Mouse (Mus musculus): ENCODE measurements around the gene Spz1.
"Not testable (repeated sequence)": the region's sequence is repeated elsewhere in the genome, so short reads cannot be mapped to it uniquely, and the experiment has no call there.

Gene Spz1

DNA sequence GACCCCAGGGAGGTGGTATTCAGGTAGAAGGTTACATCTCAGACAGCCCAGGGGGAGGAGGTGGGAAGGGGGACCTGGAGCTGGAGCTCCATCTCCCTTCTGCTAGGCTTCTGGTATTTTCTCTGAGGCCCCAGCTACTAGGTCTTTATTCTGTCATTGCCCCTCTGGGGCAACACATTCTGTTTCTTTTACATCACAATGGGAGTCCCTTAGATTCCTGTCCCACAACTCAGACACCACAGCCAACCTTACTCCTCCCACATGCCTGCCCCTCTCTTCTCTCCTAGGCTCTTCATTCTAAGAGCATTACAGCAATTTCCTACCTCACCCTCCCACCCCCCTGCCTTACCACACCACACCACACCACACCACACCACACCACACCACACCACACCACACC lies at the start of gene Spz1:
TSS of gene Spz1 (minus strand) at position 101 of the 400 bp plus-strand sequence.
- no peak for DNase-seq

DNA sequence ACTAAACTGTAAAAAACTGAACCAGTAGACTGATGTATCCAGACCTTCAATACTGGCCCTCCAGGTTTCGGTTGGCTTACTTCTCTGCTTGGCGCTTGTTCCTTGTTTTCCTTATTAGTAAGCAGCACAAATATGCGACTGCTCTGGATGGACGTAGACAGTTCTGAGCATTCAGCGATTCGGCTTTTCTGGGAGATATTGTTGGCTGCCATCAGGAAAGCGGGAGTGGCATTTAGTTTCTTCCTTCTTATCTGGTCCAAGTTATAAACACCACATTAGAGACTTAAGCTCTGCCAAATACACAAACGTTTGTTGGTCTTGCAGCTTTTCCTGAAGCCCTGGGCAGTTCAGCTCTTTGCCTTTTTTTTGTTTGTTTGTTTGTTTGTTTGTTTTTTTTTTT lies 40.5 kb upstream of the Spz1 start:
- no peak for DNase-seq

- no peak for DNase-seq
Measured at GRCm38 (mm10) chr13:92615201-92615600, 39.2 kb upstream of the Spz1 start.

GRCm38 (mm10) chr13:92613094-92613493 lies 37.1 kb upstream of the Spz1 start:
- no peak for DNase-seq

GRCm38 (mm10) chr13:92611917-92612316 lies 35.9 kb upstream of the Spz1 start:
- DNase-seq, result no peak

- no peak for DNase-seq
Measured at GRCm38 (mm10) chr13:92611254-92611784, 35.3 kb upstream of the Spz1 start.

DNA sequence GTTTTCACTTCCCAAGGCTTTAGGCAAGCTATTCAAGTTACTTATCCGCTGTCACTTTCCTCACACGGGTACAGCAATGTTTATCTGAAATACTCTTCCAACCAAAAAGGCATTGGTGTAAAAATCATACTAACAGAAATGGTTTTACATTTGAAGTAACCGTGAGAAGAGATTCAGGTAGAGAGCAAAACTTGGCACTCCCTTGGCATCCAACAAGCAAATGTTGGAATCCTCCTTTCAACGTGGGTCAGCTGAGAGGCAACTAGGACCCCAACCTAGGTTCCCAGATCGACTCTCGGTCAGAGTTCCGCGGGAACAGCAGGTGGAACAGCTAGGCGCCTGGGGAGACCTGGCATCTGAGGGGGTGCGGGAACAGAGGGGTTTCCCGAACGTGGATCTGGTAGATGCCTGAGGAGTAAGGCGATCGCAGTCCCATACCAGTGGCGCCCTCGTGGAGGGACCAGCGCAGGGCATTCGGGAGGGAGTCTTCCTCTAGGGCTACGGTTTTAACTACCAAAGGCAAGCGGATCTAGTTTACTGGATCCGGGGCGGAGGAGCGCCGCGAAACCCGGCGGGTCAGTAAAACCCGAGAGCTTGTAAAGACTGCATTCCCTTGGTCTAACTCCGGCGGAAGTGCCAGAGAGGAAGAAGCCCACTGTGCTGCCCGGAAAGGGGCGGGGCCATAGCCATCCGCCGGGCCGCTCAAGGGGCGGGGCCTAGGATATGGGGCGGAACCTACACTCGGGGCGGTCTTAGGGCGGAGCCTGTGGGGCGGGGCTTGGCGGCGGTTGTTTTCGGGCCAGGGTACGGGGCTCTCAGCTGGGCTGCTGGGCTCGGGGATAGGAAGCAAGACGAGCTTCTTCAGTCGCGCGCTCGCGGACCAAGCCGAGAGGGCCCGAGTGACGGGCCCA lies 34.6 kb upstream of the Spz1 start, which contains the start of gene Serinc5:
TSS of gene Serinc5 (plus strand) at position 781 of the 911 bp plus-strand sequence.
- peak; percentile 98 to 99 for DNase-seq

- DNase-seq, result peak; percentile 69 to 79
Measured at GRCm38 (mm10) chr13:92609486-92610310, 33.7 kb upstream of the Spz1 start.

- not testable (repeated sequence) for DNase-seq
Measured at GRCm38 (mm10) chr13:92605306-92605705, 29.3 kb upstream of the Spz1 start.

DNA sequence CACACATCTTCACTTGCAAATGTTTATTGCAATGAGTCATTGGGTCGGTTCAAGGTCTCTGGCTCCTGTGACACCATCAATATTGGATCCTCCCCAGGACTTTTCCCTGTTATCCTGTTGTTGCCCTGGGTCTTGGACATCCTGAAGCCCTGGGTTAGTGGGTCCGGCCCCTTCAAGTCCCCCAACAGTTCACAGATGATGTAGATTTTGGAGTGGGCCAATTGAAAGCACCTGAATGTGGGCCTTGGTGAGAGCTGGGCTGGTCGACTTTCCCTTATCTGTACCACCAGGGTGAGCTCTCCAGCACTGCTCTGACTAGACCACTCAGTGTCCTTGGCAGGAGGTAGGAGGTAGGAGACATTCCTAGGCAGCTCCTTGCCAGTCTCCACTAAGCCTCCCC lies 19.5 kb upstream of the Spz1 start:
- no peak for DNase-seq

DNA sequence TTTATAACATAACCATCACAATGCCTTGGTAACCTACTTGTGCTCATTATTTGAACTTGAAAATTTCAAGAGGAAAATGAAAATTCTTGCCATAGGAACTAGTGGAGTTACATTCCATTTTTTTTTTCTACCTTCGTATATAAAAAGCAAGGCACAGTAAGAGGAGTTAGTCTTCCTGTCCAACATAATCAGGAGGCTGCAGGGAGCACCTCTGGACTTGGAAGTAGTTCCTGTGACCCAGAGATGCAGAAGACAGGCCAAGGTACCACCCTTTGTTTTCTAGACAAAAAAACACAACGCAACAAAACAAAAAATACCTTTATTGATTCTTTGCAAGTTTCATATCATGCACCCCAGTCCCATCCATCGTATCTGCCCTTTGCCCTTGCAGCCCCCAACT lies 18.9 kb upstream of the Spz1 start:
- no peak for DNase-seq

GRCm38 (mm10) chr13:92594481-92594880 lies 18.5 kb upstream of the Spz1 start:
- no peak for DNase-seq

GRCm38 (mm10) chr13:92593731-92594396 lies 17.9 kb upstream of the Spz1 start:
- no peak for DNase-seq

DNA sequence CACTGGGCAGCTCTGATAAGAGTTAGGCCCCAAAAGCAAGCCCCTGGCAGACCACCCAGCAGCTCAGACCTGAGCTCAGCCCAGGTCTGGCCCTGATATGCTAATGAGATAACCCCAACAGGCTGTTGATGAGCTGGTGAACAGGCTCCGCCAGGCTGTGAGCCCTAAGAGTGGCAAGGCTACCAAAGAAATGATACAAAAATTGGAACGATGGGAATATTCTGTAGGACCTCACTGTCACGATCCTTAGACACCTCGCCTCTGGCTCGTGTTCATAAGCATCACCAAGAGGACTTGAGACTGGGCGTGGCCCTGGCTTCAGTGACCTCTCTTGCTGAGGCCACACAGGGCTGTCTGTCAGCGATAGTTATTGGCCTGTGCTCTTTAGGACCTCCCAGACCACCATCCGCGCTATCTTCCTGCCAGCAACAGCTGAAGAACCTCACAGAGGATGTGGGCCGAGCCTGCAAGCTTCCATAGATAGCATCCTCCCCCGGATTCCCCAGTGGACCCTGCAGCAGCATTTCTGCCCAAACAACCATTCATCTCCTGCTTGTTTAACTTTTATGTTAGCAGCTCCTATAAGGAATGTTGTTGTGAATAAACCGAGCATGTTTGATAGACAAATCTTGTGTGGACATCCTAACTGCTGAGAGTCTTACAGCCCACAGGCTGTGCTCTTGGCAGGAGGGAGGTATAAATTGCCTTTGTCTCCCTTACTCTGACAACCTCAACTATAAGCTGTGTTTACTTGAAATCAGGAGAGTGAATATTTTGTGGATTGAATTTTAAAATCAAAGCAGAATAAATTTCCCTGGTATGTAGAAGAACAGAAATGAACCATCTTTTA lies 17.0 kb upstream of the Spz1 start:
- DNase-seq, result peak; percentile 55 to 83

DNA sequence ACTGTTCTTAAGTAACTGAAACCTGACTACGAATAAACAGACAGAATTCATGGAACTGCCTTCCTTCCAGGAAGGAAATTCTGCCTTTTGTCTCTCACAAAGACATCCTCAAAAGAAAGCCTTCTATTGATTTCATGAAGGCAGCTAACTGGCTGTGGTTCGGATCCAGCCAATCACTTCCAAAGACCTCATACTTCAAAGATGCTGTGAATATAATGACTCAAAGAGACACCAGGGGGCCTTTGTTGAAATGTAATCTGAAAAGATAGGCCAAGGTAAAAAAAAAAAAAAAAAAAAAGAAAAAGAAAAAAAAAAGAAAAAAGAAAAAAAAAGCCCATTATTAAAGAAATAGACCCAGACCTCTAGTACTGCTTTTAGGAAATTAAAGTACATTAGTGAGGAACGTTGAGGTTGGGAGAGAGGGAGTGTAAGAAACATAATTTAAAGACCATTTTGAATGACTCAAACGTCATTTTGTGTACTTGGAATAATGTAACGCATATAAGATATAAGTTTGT lies 16.4 kb upstream of the Spz1 start:
- DNase-seq, result no peak

- no peak for DNase-seq
Measured at GRCm38 (mm10) chr13:92591225-92591624, 15.3 kb upstream of the Spz1 start.

GRCm38 (mm10) chr13:92589255-92589654 lies 13.3 kb upstream of the Spz1 start:
- DNase-seq, result peak in 1 of 2 experiments; percentile 49

DNA sequence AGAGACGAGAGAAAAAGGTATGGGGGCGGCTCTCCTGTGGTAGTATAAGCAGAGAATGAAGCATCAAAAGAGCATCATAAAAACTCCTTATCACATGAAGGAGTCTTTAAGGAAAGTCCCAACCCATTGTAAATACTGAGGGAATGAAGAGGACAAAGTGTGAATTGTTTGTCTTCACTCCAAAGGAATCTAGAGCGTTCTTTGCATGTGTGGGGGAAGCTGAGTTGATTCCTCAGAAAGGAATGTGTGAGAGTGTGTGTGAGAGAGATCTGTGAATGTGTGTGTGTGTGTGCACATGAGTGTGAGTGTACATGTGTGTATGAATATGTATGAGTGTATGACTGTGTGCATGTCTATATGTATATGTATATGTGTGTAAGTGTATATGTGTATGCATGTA lies 12.7 kb upstream of the Spz1 start:
- no peak for DNase-seq

DNA sequence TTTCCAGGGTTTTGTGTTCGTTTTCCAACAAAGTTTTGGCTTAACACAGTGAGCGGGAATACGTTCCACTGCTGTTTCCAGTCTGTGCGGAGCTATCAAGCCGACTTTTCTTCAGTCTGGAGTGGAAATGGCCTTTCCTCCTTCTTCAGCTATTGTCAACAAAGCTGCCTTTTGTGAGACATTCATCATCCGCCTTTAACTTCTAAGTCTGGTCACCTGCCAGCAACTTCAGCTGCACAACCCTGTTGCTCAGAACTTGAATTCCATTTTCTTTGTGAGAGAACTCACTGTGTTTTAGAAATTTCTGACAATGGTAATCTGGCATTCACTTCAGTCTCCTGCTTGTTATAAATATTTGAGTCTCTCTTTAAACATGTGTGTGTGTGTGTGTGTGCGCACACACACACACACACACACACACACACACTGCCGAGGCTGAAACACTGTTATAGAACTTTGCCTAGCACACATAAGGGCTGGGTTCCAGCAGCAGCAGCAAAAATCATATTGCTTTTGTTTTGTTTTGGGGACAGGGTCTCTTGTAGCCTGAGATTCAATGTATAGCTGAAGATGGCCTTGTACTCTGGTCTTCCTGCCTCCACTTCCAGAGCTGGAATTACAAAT lies 8.2 kb upstream of the Spz1 start:
- peak; percentile 55 for DNase-seq

DNA sequence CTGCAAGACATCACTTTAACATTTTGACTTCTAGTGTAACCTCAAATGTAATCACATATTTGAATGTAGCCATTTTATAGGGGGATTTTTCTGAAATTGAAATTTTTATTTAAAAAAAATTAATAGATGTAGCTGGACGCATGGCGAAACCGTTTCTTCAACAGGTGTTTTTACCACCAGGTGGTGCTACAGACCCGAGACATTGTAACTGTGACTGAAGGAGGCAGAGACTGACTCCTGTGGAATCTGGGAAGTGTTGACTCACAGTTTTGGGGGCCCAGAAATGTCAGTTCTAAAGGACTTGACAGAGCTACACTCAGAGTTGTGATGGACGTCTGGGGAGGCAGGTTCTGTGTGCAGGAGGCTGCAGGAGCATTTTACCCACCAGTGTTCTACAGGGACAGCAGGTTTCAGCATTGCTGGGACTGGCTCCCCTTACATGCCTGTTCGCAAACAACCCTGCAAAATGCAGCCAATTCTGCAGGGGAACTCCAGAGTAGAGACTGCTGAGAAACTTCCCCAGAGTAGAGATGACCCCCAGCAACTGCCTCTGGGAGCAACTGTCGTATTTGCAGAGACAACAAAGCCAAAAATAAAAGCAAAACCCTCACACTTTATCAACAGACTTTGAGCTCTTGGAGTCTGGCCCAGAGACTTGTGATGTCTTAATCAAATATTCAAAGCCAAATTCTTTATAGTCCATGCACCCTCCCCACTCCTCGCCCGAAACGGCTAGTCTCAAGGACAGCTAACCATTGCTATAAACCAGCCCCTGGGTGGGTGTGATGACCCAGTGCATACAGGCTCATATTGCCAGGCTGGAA lies 4.5 kb upstream of the Spz1 start:
- DNase-seq, result peak; percentile 66 to 82
